Mouse (Mus musculus): ENCODE data around the gene Glmp. TPM values are rescaled to one million over a fixed set of nuclear protein-coding genes. Genes with fewer than 3 reads are reported as not detected.
"Not testable (repeated sequence)": the region's sequence is repeated elsewhere in the genome, so short reads cannot be mapped to it uniquely, and the experiment has no call there.

The Glmp gene
- 10 to 100 TPM; 34.5 to 45.4 TPM for total RNA-seq (2021)
- long read RNA-seq, experiment 1, full-length matches to known transcripts = 26 of 31 reads
- long read RNA-seq, experiment 1, partial matches to known transcripts = 2 of 31 reads
- long read RNA-seq, experiment 1, other reads (novel, unspliced or antisense) = 3 of 31 reads
- long read RNA-seq, experiment 2, full-length matches to known transcripts = 36 of 40 reads
- long read RNA-seq, experiment 2, partial matches to known transcripts = 0 of 40 reads
- long read RNA-seq, experiment 2, other reads (novel, unspliced or antisense) = 4 of 40 reads

DNA sequence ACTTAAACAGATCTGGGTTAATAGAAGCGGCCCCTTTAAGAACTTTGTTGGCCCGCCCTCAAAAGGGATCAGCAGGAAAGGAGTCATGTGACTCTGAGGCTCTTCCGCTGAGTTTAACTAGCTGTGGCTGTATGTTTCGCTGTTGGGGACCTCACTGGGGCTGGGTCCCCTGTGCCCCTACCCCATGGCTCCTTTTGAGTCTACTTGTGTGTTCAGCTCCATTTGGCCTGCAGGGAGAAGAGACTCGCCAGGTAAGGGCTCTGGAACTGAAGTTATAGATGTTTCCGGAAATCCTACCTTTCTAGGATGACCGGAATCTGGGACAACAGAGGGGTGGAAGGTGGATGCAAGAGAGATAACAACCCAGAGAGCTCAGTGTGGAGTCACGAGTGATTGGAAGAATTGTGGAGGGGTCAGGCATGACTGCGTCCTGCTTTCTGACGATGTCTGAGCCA is at the start of gene Glmp:
Glmp (plus strand) TSS at position 73 of the 455 bp plus-strand sequence.
- intact Hi-C loops (cut with DNase I) = no loop called here
- peak in 1 of 2 experiments; percentile 45 for DNase-seq

DNA sequence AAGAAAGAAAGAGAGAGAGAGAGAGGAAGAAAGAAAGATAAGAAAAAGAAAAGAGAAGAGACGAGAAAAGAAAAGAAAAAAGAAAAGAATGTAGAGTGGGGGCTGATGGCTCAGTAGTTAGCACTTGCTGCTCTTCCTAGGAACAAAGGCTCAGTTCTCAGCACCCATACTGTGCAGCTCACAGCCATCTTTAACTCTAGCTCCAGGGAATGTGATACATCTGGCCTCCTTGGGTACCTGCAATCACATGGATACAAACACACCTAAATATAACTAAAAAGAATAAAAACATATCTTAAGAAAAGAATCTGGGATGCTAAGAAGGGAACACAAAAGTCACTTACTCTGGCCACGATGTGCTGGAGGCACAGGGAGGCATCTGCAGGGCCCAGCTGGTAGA is 48.7 kb upstream of the Glmp start:
- intact Hi-C loops (cut with DNase I) = no loop called here
- DNase-seq = no peak

DNA sequence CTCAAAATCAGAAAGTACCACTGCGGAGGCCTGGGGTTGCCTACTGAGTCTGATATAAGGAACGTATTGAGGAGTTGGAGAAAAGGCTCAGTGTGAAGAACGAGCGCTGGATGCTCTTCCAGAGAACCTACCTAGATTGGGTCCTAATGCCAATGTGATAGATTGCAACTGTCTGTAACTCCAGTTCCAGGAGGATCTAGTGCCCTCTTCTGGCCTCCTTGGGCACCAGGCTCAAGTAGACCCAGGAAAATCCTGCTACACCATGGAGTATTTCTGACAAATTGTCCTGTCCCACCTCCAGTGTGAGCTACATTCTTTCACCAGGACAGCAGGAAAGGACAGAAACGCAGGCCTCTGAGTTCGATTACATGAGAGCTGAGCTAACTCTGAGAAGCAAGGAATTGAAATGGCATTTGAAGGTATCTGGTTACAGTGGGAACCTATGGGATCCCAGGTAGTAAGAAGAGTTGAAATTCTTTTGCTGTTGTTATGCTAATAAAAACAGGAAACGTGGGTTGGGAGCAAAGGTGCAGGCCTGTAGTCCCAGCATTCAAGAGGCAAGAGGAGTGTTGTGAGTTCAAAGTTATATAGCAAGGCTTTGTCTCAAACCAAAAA is 48.2 kb upstream of the Glmp start:
- DNase-seq = no peak
- intact Hi-C loops (cut with DNase I) = no loop called here

- no peak for DNase-seq
- intact Hi-C loops (cut with DNase I) = no loop called here
Measured at GRCm38 (mm10) chr3:88280035-88280434, 44.8 kb upstream of the Glmp start.

DNA sequence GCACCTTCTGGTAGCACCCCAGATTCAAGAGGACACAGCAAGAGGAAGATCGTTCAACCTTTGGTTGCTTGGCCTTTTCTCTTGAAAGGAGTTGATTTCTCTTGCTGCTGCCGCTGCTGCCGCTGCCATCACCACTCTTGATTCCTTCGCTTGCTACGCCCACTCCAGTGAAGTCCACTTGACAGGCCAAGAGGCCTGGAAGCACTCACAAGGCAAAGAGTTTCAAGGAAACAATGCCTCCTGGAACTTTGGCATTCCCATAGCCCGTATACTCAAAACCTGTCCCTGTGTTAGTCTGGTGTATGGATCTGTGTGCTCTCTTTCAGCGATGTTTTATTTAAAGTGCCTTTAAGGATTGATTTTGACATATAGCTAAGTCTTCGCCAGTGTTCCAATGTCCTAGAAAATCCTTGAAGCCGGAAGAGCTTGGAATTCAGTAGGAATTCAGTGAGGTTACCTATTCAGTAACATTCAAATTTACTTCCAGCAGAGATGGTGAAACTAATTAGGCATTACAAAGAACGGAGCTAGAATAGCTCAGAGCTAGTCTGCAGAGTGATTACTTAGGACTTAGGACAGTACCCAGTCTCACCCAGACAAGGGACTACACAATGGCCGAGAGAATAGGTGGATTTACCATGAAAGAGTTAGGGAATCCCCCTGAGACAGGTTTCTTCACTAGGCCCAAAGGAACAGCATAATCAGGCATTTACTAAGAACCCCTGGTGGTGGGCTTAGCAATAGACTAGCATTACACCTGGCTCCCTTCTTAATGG is 43.5 kb upstream of the Glmp start:
- intact Hi-C loops (cut with DNase I) = not testable (repeated sequence)

GRCm38 (mm10) chr3:88284815-88285564 is 39.8 kb upstream of the Glmp start:
- DNase-seq; intact Hi-C loops (cut with DNase I): not testable (repeated sequence)

More for the DNA sequence above, 43.5 kb upstream of the Glmp start:
- not testable (repeated sequence) for DNase-seq

- intact Hi-C loops (cut with DNase I); DNase-seq: not testable (repeated sequence)
Measured at GRCm38 (mm10) chr3:88285565-88285895, 39.3 kb upstream of the Glmp start.

- intact Hi-C loops (cut with DNase I) = no loop called here
- no peak for DNase-seq
Measured at GRCm38 (mm10) chr3:88287110-88287509, 37.7 kb upstream of the Glmp start, which contains the start of gene Gm38392. Gene Gm38392 (minus strand): TSS chr3:88287210.

GRCm38 (mm10) chr3:88288133-88288713 is 36.6 kb upstream of the Glmp start:
- intact Hi-C loops (cut with DNase I); DNase-seq: not testable (repeated sequence)

DNA sequence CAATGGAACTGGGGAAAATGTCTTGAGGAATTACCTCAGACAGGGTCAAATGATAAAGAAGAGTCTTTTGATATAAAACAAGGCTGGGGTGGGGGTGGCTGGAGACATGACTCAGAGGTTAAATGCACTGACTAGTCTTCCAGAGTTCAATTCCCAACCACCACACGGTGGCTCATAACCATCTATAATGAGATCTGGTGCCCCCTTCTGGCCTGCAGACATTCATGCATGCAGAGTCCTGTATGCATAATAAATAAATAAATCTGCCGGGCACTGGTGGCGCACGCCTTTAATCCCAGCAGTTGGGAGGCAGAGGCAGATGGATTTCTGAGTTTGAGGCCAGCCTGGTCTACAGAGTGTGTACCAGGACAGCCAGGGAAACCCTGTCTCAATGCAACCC is 32.9 kb upstream of the Glmp start:
- intact Hi-C loops (cut with DNase I) = loop anchor here (10.0 kb wide), 1 partner anchor 393 kb away; the partner anchor contains the start of gene Khdc4
- no peak for DNase-seq

DNA sequence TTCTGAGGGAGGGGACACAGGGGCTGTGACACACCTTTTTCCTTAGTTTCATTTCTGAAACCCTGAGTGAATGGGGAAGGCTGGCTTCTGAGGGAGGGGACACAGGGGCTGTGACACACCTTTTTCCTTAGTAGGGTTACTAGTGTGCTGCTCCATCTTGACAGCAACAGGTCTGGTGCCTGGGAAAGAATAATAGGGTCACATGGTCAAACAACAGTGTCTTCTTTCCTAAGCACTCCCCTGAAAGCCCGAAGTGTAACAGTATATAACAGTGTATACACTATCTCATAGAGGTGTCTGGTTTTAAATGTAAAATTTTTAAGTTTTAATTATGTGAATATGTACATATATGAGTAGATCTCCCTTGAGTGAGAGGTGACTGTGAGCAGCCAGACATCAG is 29.6 kb upstream of the Glmp start:
- DNase-seq = not testable (repeated sequence)
- intact Hi-C loops (cut with DNase I) = loop anchor here (10.0 kb wide), 1 partner anchor 390 kb away; the partner anchor contains the start of gene Khdc4

- DNase-seq = no peak
- intact Hi-C loops (cut with DNase I) = loop anchor here (10.0 kb wide), 1 partner anchor 389 kb away; the partner anchor contains the start of gene Khdc4
Measured at GRCm38 (mm10) chr3:88296110-88296560, 28.7 kb upstream of the Glmp start.

- intact Hi-C loops (cut with DNase I) = loop anchor here (10.0 kb wide), 1 partner anchor 388 kb away; the partner anchor contains the start of gene Khdc4
- DNase-seq = peak; percentile 87 to 91
Measured at GRCm38 (mm10) chr3:88296561-88297318, 28.1 kb upstream of the Glmp start, which contains the start of the genes Tsacc and Cct3. Gene Tsacc (minus strand): TSS chr3:88296999. Gene Cct3 (plus strand): TSS chr3:88297116.

GRCm38 (mm10) chr3:88297321-88297851 is 27.4 kb upstream of the Glmp start:
- no peak for DNase-seq
- intact Hi-C loops (cut with DNase I) = loop anchor here (10.0 kb wide), 1 partner anchor 387 kb away; the partner anchor contains the start of gene Khdc4

- no peak for DNase-seq
- intact Hi-C loops (cut with DNase I) = loop anchor here (10.0 kb wide), 1 partner anchor 386 kb away; the partner anchor contains the start of gene Khdc4
Measured at GRCm38 (mm10) chr3:88299172-88299571, 25.7 kb upstream of the Glmp start.

- DNase-seq = no peak
- intact Hi-C loops (cut with DNase I) = no loop called here
Measured at GRCm38 (mm10) chr3:88328956-88329355, 4.1 kb downstream of the Glmp start.

DNA sequence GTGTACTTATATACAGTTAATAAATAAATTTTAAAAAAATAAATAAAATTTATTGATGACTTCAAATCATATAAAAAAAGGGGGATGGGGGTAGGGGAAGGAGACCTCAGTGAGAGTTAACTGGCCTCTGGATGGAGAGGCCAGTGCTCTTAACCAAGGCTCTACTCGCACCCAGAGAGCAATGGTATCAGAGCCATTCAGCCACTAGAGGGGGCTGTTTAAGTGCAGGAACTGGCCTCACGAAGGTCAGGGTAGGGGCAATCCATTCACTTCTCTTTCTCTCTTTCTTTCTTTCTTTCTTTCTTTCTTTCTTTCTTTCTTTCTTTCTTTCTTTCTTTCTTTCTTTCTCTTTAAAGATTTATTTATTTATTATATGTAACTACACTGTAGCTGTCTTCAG is 6.5 kb downstream of the Glmp start:
- DNase-seq = no peak

DNA sequence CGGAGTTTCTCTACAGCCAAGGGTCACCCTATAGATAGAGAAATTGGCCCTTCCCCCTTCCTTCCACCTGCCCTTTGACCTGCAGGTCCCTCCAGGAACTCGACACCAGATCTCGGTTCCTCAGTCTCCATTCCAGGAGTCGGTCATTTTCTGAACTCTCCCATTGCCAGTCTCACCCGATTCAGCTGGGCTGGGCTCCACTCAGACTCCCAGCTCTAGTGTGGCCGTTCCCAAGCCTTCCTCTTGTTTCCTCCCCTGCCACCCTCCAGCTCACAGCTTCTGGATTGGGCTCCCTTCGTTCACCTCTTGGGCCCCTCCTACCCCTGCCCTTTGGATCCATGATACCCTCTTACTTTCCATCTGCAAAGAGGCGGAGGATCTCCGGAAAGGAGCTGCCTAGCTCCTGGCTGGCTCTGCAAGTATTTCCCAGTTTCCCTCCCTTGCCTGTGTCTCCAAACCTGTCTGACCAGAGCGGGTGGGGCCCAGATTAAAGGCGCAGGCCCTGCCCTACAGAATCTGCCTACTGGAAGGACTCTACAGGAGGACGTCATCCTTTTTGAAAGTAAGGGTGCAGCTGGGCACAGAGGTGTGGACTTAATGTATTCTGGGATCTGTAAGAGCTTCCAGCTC is 9.3 kb downstream of the Glmp start:
- DNase-seq = no peak
- intact Hi-C loops (cut with DNase I) = no loop called here

More for the DNA sequence above, 6.5 kb downstream of the Glmp start:
- intact Hi-C loops (cut with DNase I) = no loop called here
